Mouse (Mus musculus) monocyte, adult 5-6 weeks (primary cell): ENCODE measurements around the gene Prss35. TPM values are rescaled to one million over a fixed set of nuclear protein-coding genes. Genes with fewer than 3 reads are reported as not detected.

Experiments
- ATAC-seq: fragments of 153-309, 156-312 bp; replicated peaks from 2 replicates; pipeline ENCODE4 v1.8.0; 2017; ENCODE audit warnings: mild to moderate bottlenecking; ENCODE audit not compliant: low TSS enrichment, insufficient number of reproducible peaks, severe bottlenecking, poor library complexity, low FRiP score
- total RNA-seq: library from RNA; stranded (forward); fragments of 200-1000, 200-491, 200-594 nt; gene quantifications from 3 replicates; pipeline ENCODE4 v1.2.3, GENCODE M21; 2017

Gene Prss35
- total RNA-seq: not detected in 3 replicates

DNA sequence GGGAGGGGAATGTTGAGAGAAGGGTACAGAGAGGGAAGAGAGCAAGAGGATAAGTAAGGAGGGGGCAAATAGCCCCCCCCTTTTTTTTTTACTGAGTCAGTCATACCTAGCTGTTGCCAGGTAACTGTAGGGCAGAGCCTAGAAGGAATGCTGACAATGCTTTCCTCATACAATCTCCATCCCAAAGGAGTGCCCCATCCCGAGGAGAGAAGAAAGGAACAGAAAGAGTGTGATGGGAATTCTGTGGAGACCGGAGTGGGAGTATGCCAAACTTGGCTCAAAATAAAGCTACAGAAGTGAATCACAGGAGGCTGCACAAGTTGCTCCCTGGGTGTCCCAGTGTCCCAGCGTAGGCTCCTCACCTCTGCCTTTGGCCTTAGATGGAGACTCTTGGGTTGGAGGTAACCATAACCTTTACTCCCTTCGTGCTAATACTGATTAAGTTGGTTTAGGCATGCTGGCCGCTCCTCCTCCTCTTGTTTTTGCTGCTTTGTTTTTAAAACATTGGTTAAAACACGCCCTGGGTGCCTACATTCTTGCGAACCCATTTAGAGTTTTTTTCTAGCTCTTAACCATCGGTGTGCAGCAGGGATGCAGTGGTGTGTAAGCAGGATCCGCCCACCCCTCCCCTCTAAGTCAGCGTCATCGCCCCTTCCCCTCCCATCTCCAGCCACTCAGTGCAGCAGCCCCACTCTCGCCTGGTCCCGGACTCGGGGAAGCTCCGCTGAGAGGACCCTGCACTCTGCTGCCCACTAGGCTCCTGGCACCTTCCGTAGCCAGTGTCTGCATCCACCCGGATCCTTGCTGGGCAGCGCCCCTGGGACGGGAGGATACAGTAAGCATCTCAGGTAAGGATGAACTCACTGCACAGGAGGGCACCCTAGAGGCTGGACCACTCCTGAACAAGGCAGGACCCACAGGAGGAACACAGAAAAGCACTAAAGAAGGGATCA, at the start of gene Prss35:
TSS of gene Prss35 (plus strand) at position 691 of the 953 bp plus-strand sequence.
- ATAC-seq: no peak

GRCm38 (mm10) chr9:86693935-86694334, 49.5 kb upstream of the Prss35 start:
- no peak for ATAC-seq

DNA sequence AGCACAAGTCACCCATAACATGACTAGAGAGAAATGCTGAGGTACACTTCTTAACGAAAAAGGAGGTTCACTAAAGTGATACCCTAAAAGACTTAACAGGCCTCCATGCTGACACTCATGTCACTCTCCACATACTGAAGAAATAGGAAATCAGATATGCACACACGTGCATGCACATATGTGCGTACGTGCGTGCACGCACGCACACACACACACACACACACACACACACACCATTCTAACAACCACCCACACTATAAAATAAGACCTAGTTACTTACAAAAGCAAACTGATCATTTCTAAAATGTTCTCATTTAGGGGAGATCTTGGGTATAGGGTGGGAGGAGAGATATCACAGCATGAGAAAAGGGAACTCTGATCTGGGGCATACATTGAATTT, 48.8 kb upstream of the Prss35 start:
- no peak for ATAC-seq

DNA sequence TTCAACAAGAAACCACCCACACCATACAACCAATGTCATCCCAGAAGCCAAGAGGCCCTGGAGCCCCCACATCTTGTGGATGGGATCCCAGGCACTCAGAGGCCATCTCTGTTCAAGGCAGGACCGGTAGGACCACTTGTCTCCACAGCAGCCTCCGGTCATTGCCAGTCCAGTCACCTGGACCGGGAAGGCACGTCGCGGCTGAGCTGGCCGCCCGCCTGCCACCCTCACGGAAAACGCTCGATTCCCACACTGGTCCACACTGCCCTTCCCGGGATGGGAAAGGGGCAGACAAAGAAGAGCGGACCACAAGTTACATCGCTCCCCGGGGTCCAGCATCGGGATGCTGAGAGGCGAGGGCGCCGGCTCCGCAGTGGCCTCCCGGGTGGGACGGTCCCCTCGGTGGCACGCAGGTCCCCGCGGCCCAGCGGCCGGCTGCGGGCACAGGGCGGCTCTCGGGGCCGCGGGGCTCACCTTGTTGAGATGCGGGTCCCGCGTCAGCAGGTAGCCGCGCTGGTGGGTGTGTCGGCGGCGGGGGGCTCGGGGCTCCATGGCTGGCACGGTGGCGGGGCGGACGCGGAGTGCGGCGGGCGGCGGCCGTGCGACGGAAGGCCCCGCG, 48.1 kb upstream of the Prss35 start:
- ATAC-seq: no peak

DNA sequence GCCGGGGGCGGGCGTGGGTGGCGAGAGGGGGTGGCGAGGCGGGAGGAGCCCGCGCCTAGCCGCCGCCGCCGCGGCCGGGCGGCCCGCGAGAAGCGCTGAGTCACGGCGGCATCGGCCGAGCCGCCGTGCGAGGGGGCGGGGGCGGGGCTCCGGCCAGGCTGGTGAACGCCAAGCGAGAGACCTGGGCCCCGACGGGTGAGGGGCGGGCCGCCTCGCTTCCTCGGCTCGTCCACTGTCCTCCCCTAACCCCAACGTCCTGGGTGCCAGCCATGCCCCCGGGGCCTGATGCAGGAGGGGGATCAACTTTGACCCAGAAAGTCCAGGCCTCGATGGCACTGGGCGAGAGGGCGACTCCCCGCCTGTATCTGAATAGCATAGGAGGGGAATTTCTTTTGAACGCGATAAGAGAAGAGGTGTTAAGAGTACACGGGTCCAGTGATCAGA, 47.6 kb upstream of the Prss35 start, which contains the start of gene Me1:
TSS of gene Me1 (minus strand) at position 136 of the 444 bp plus-strand sequence.
- ATAC-seq: no peak

DNA sequence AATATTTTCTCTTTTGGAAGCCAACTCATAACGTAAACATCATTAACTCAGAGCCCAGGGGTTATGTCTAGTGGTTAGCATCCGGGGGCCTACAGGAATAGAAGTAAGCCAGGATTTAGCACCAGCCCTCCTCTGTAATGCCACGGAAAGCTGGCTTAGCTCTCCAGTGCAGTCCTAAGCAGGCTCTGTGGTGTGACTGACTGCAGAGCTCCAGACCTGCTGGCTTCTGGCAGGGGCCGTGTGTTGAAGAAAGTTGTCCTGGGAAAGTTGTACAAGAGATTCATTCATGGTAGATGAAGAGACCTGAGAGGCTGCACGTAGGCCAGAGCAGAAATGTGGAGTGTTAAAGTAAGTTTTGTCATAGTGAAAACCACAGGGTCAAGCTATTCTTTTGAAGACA, 42.2 kb upstream of the Prss35 start:
- ATAC-seq: no peak

GRCm38 (mm10) chr9:86701844-86702243, 41.6 kb upstream of the Prss35 start:
- ATAC-seq: no peak

DNA sequence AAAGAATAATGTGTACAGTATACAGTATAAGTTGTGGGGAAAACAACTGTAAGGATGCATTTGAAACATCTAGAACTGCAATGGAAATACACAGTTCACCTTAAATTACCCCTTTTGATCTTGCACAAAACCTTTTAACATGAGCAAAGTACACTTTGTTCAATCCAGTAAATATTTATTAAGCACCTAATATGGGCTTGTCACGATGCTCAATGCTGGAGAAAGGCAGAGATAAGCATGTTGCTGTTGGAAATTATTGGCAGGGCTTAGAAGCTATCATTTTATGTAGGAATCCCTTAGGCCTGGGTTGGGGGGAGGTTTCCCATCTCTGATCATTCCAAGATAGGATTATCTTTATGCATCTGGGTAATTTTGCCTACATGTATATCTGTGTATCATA, 36.0 kb upstream of the Prss35 start:
- no peak for ATAC-seq

DNA sequence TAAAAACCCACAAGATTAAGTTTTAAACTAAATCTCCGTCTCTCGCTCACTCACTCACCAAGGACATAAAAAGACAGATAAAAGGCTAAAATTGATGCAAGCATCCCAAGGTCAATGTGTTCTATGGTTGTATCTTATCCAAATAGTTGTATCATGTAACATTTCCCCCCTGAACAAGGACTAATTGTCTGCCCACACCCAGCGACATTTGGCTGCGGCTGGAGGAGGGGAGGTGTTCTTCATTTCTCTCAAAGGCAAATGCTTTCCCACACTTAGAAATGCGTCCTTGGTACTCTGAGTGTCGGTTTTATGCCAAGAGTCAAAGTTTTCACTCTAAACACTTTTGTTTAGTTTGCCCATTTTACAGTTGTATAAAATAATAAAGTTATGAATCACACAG, 34.5 kb upstream of the Prss35 start:
- ATAC-seq: no peak

GRCm38 (mm10) chr9:86710091-86710634, 33.3 kb upstream of the Prss35 start:
- no peak for ATAC-seq

GRCm38 (mm10) chr9:86712648-86713047, 30.8 kb upstream of the Prss35 start:
- no peak for ATAC-seq

DNA sequence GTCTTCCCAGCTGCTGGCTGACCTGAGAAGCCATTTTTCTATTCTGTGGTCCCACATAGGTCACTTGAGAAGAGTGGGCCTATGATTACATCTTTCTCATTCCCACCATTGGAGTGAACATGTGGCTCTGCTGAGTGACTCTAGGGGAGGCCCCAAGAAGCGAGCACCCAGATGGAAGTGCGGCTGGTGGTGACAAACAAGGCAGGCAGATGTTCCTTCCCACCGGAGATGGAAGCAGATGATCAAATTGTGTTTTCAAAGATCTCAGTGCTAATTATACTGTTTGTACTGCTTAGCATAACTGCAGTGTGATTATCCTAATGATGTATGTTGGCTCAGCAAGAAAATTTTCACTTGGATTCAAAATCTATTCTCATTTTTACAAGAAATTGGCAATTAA, 29.4 kb upstream of the Prss35 start:
- ATAC-seq: no peak

DNA sequence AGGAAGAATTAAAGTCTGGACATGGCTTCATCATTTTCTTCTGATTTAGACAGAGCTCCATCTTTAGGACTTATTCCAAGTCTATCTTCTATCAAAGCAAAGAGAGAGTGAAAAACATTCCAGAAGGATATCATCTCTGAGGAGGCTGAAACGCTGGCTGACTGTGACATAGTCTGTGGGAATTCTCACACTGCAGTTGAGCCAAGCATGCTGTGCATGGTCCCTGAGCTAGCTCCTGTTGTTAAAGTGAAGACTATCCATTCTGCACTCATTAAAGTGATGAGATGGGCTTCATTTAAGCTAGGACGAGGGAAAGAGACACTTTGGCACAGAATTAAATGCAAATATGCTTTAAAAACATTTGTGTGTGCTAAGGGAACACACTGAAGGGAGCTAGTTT, 26.9 kb upstream of the Prss35 start:
- no peak for ATAC-seq

GRCm38 (mm10) chr9:86717119-86717518, 26.3 kb upstream of the Prss35 start:
- ATAC-seq: no peak

- no peak for ATAC-seq
Observed at GRCm38 (mm10) chr9:86720227-86720626, 23.2 kb upstream of the Prss35 start.

DNA sequence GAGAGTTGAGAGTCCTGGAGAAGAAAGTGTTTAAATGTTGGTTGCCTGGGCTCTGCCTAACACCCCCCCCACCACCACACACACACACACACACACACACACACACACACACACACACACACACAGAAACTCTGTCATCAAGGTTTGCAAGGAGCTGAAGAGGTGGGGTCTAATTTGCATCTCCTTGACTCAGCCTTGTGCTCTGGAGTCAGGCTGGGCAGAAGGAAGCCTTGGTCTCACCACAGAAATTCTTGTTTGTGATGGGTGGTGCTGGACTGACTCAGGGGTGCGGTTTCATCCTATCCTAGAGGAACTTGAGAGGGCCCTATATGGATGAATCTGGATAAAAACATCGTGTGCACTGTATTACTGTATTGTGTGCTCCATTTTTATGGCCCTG, 22.7 kb upstream of the Prss35 start:
- no peak for ATAC-seq

- ATAC-seq: no peak
Observed at GRCm38 (mm10) chr9:86725066-86725465, 18.4 kb upstream of the Prss35 start.

DNA sequence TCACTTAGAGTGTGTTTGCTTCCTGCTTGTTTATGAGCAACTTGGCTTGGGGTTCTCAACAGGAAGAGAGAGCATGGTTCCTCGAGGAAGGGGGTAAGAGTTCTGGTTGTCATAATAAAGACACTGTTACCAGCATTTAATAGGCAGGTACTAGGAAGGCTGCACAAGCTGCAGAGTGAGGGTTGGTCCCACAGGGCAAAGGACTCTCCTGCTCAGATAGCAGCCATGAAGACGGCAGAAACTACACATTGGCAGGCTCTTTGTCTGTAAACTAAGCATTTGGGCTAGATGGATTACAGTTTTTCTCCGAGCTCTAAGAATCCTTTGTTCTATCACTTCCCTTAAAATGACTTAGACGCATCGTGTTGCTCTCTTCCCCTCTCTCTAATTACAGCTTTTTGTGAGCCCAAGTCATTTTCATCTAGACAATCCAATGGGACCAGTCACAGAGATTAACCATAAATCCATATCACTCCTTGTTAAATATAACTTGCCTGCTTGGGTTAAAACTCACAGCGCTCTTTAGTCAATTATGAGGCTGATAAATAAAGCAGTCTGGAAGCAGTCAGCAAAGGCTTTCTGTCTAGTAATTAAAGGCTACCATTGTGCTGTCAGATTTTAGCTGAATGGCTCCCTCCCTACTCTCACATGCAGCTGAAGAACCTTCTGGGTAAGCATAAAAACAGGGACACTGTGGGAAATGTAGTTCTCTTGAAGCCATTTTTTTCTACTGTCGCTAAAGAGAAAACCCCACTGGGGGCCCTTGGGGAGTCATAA, 17.7 kb upstream of the Prss35 start:
- ATAC-seq: no peak

DNA sequence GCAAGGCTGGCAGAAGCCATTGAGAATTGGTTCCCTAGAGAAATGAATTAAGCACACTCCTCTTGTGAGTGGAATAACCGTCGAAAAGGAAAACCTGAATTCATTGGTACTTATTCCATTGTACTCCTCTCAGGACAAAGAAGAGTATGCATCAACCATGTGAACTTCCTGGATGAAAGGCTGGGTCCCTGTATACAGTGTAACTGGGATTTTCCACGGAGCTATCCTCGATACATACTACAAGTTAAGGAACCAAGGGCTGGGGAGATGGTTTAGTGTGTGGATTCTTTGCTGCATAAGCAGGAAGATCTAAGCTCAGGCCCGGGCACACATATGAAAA, 17.1 kb upstream of the Prss35 start:
- ATAC-seq: no peak
